Mouse (Mus musculus) lung, embryonic 16.5 days (tissue): Measurements from ENCODE around the gene Pknox2. TPM values are rescaled to one million over a fixed set of nuclear protein-coding genes. Genes with fewer than 3 reads are reported as not detected.

Source experiments
- ATAC-seq: fragments of 200-750 bp; cut with Nextera tagmentation; 2 replicates; pipeline ENCODE4 v1.8.0; 2017; ENCODE audit warnings: low read depth, mild to moderate bottlenecking, moderate library complexity
- H3K27ac ChIP-seq: fragments of 300-500 bp; sonication (generic); 2 replicates; pipeline ENCODE4 v1.5.1; 2014; ENCODE audit warnings: mild to moderate bottlenecking, control low read depth, low read length
- H3K27me3 ChIP-seq: fragments of 300-500 bp; sonication (generic); 2 replicates; pipeline ENCODE4 v1.6.1; 2014; ENCODE audit warnings: low read depth, low read length, mixed read lengths; ENCODE audit not compliant: control insufficient read depth, insufficient read depth
- H3K36me3 ChIP-seq: fragments of 300-500 bp; sonication (generic); 2 replicates; pipeline ENCODE4 v1.6.1; 2014; ENCODE audit warnings: low read length; ENCODE audit not compliant: control insufficient read depth, insufficient read depth
- H3K4me1 ChIP-seq: fragments of 300-500 bp; sonication (generic); replicated peaks from 2 replicates; pipeline ENCODE4 v1.6.1; 2014; ENCODE audit warnings: low read length, mixed read lengths; ENCODE audit not compliant: control insufficient read depth, insufficient read depth
- H3K4me2 ChIP-seq: fragments of 300-500 bp; sonication (generic); 2 replicates; pipeline ENCODE4 v1.6.1; 2014; ENCODE audit warnings: low read depth, low read length, control low read depth
- H3K4me3 ChIP-seq: fragments of 300-500 bp; sonication (generic); 2 replicates; pipeline ENCODE4 v1.5.1; 2014; ENCODE audit warnings: mild to moderate bottlenecking, low read length, control low read depth
- H3K9ac ChIP-seq: fragments of 300-500 bp; sonication (generic); 2 replicates; pipeline ENCODE4 v1.6.1; 2014; ENCODE audit warnings: low read length, control low read depth
- H3K9me3 ChIP-seq: fragments of 300-500 bp; sonication (generic); 2 replicates; pipeline ENCODE4 v1.6.1; 2016; ENCODE audit warnings: low read length; ENCODE audit not compliant: control insufficient read depth
- WGBS: fragments of 180-500 bp; shearing (Covaris S2); extraction: QIAGEN DNeasy Blood & Tissue Kit; methylation state at CpG from one replicate; pipeline ENCODE4 v1.1.7; 2014; 5-methylcytosine and 5-hydroxymethylcytosine counted together
- polyA plus RNA-seq: library from polyadenylated mRNA; unstranded; fragments of >200 nt; fragmentation: Nextera tagmentation; extraction: Ambion mirVana; gene quantifications from 2 replicates; pipeline ENCODE4 v1.2.1, GENCODE M21; 2015

Pknox2 gene
- polyA plus RNA-seq, 1 experiment from 2014 or later = 12.8 TPM

DNA sequence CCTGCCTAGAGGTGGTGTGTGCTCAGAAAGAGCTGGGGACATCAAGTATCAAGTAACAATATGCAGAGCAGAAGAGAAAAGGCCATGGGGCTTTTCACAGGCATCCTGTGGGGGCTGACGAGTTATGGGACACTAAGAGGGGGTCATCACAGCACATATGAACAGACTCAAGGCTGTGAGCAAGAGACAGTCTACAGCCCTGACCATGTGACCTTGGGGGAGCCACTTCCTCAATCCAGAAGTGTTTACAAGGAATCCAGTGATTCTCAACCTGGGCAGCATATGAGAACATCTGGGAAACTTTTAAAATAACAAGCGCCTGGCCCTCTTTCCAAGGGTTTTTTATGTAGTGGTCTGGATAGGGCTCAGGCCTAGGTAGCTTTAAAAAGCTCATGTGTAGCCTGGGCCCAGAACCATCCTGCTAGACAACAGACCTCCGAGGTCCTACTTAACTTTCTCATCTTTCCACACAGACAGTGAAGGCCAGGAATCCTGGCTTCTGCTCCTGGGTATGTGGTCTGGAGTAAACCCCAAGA lies 117.3 kb downstream of the Pknox2 start:
- ATAC-seq = peak; percentile 19; the same call in 1 of the 2 replicates
- Histone ChIP-seq H3K4me1 (peaks cover 7% of the 10 kb centered on the region), H3K4me2 (no peak overlapping the region), H3K27me3 (no peaks in the 10 kb centered on the region), H3K9me3 (no peaks in the 10 kb centered on the region), H3K36me3 (no peaks in the 10 kb centered on the region), H3K27ac (no peak overlapping the region; the same call in 1 of the 2 replicates), H3K4me3 (no peak overlapping the region), H3K9ac (no peak overlapping the region)
- 64% methylated on average over 3 of the region's 3 CpGs for WGBS

DNA sequence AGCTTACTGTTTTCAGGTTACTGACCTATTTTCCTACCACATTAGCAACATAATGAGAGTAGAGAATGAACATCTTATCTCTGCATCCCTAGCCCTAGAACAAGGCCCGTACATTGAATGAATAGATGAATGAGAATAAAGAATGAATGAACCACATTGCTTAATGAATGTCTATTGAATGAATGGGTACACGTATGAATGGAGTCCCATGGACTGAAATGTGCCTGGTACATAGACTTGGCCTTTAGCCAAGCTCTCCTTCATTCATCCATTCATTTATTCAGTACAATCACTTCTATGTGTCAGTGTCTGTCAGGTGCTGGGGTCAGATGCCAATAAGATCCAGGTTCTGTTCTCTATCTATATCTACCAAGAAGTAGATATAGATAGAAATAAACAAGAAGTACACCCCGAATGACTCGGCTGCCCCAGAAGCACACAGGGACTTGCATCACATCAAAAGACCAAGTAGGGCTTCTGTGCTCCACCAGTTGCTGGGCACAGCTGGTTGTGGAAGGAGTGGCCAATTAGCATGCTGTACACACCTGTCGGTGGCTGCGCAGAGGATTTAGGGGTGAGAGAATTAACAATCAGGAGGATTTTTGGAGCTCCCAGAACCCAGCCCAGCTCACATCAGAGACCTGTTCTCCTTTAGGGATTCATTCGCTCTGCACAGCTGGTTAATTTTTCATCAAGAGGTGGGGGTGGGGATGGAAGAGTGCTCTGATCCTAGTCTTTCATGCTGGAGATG lies 119.2 kb downstream of the Pknox2 start:
- 69% methylated on average over 7 of the region's 7 CpGs for WGBS
- H3K36me3 ChIP-seq = no peaks in the 10 kb centered on the region
- H3K27ac ChIP-seq = no peak overlapping the region
- no peak overlapping the region for H3K9ac ChIP-seq
- peaks cover 4% of the 10 kb centered on the region for H3K4me1 ChIP-seq
- H3K4me2 ChIP-seq = no peak overlapping the region
- no peak for ATAC-seq
- H3K4me3 ChIP-seq = no peak overlapping the region
- H3K9me3 ChIP-seq = no peaks in the 10 kb centered on the region
- H3K27me3 ChIP-seq = no peaks in the 10 kb centered on the region

DNA sequence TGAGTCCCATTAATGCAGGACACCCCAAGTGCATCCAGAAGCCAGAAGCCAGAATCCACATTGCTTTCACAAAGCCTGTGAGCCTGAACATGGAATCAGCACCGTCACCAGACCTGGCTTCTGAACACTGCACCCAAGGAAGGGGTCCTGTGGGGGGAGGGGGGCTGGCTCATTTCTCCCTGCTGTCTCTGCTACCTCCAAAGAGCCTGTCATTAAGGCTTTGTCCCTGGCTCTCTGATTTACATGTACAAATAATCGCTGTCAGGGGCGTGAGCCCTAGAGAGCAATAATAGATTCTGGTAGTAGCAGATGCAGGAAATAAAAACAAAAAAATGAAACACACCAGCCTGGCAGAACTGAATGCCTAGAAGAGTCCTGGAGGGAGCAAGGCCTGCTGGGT lies 121.3 kb downstream of the Pknox2 start:
- no peak overlapping the region for H3K4me3 ChIP-seq
- no peak overlapping the region for H3K4me2 ChIP-seq
- H3K36me3 ChIP-seq = no peaks in the 10 kb centered on the region
- H3K9ac ChIP-seq = no peak overlapping the region
- no peak for ATAC-seq
- 59% methylated on average over 3 of the region's 3 CpGs for whole genome bisulfite sequencing
- H3K9me3 ChIP-seq = no peaks in the 10 kb centered on the region
- no peak overlapping the region for H3K27ac ChIP-seq
- H3K4me1 ChIP-seq = peaks cover 17% of the 10 kb centered on the region
- H3K27me3 ChIP-seq = no peaks in the 10 kb centered on the region

DNA sequence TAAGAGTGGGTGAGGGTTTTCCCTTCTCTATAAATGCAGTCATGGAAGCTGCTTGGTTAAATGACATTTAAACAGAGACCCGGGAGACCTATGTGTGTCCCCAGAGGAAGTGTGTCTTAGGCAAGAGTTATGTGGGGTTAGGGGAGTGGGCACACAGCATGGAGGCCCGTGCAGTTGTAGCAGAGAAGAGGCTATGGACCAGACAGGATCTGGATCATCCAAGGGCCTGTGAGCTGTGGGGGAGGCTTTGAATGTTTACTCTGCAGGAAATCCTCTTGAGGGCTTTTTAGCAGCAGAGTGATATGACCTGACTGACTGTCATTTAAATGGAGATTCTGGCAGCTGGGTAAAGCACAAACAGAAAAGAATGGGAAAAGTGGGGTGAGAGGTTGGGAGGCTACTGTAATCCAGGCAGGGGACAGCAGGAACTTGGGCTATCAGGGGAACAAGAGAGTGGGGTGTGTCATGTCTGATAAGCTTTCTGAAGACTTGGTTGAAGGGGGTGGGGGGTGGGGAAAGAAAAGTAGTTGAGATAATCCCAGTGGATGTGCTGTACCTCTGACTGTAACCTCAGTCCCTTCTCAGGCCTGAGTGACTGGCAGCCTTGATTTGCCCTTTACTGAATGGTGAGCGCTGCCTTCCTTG lies 125.5 kb downstream of the Pknox2 start:
- 0 out of 2 replicates have a peak, but pooled peaks have one; percentile 8 for ATAC-seq
- Histone ChIP-seq H3K9me3 (no peaks in the 10 kb centered on the region), H3K27ac (no peak overlapping the region)

GRCm38 (mm10) chr9:37018154-37018553 lies 129.1 kb downstream of the Pknox2 start:
- Histone ChIP-seq H3K36me3 (no peaks in the 10 kb centered on the region), H3K4me1 (peaks cover 36% of the 10 kb centered on the region), H3K27ac (peak overlapping the region; percentile 40; the same call in 1 of the 2 replicates), H3K27me3 (no peaks in the 10 kb centered on the region), H3K9ac (no peak overlapping the region), H3K4me3 (no peak overlapping the region), H3K4me2 (no peak overlapping the region), H3K9me3 (no peaks in the 10 kb centered on the region)
- peak; percentile 89 for ATAC-seq
- WGBS = 50% methylated on average over 1 of the region's 1 CpGs

More for the DNA sequence above, 125.5 kb downstream of the Pknox2 start:
- no peak overlapping the region for H3K4me3 ChIP-seq
- no peak overlapping the region for H3K4me2 ChIP-seq
- no peaks in the 10 kb centered on the region for H3K27me3 ChIP-seq
- H3K9ac ChIP-seq = no peak overlapping the region
- H3K36me3 ChIP-seq = no peaks in the 10 kb centered on the region
- H3K4me1 ChIP-seq = peaks cover 31% of the 10 kb centered on the region
- WGBS = 24% methylated on average over 3 of the region's 3 CpGs

- Histone ChIP-seq H3K9me3 (no peaks in the 10 kb centered on the region), H3K27ac (peak overlapping the region; percentile 30), H3K4me3 (no peak overlapping the region), H3K36me3 (no peaks in the 10 kb centered on the region), H3K4me1 (peaks cover 34% of the 10 kb centered on the region), H3K9ac (no peak overlapping the region), H3K27me3 (no peaks in the 10 kb centered on the region), H3K4me2 (no peak overlapping the region)
- 54% methylated on average over 7 of the region's 7 CpGs for WGBS
- 0 out of 2 replicates have a peak, but pooled peaks have one; percentile 4 for ATAC-seq
These were observed 130.0 kb downstream of the Pknox2 start for GRCm38 (mm10) chr9:37017169-37017568.

DNA sequence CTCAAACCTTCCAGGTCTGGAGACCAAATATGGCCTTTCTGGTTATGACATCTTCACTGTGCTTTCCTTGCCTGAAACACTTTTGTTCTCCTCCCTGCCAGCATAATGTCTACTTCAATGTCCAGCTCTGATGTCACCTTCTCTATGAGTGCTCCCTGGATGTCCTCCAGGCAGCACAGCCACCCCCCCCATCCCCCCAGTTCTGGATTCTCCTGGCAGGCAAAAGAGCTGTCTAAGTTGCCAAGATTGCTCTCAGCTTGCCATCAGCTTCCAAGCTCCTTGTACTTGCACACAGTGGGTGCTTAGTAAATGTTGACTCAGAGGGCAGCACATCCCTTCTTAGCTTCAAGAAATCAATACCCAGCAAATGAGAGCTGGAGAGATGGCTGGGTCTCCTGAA lies 131.0 kb downstream of the Pknox2 start:
- Histone ChIP-seq H3K36me3 (no peaks in the 10 kb centered on the region), H3K4me2 (no peak overlapping the region), H3K4me3 (no peak overlapping the region), H3K4me1 (peaks cover 24% of the 10 kb centered on the region), H3K27ac (no peak overlapping the region), H3K9ac (no peak overlapping the region), H3K9me3 (no peaks in the 10 kb centered on the region), H3K27me3 (no peaks in the 10 kb centered on the region)
- 0 out of 2 replicates have a peak, but pooled peaks have one; percentile 8 for ATAC-seq

DNA sequence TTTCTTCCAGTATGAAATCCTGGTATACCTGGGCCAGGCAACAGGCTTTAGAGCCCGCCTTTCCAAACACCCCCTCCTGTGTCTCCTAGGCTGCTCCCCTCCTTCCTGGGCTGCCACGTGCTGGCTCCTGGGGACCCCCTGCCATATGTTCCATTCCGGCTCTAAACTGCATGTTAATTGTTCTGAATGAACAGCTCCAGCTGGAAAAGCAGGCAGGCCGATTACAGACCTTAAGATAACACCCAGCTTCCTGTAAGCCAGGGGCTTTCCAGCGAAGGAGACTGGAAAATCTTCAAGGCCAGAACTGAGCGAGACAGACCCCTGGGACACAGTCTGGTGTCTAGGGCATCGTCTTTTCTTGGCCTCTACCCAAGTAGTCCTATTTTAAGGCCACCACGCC lies 133.6 kb downstream of the Pknox2 start:
- no peak overlapping the region for H3K4me2 ChIP-seq
- H3K27me3 ChIP-seq = no peaks in the 10 kb centered on the region
- 19% methylated on average over 8 of the region's 8 CpGs for WGBS
- no peaks in the 10 kb centered on the region for H3K9me3 ChIP-seq
- H3K4me3 ChIP-seq = no peak overlapping the region
- no peaks in the 10 kb centered on the region for H3K36me3 ChIP-seq
- H3K9ac ChIP-seq = no peak overlapping the region
- ATAC-seq = no peak
- no peak overlapping the region for H3K27ac ChIP-seq
- peaks cover 20% of the 10 kb centered on the region for H3K4me1 ChIP-seq

- Histone ChIP-seq H3K36me3 (no peaks in the 10 kb centered on the region), H3K27me3 (no peaks in the 10 kb centered on the region), H3K4me2 (no peak overlapping the region), H3K4me3 (no peak overlapping the region), H3K27ac (no peak overlapping the region), H3K4me1 (no peaks in the 10 kb centered on the region; the same call in 1 of the 2 replicates), H3K9ac (no peak overlapping the region), H3K9me3 (no peaks in the 10 kb centered on the region)
- WGBS = 37% methylated on average over 5 of the region's 5 CpGs
- peak; percentile 76 for ATAC-seq
These were observed 139.1 kb downstream of the Pknox2 start for GRCm38 (mm10) chr9:37008090-37008489.
